In genomic region chr13:58446541-58446940, GRCm38 (mm10) we compare ENCODE assay signal across 23 mouse cellular contexts. TPM values are rescaled to one million over a fixed set of nuclear protein-coding genes. Genes with fewer than 3 reads are reported as not detected.
A peak's percentile ranks its signal among the peaks of the same experiment; 100 is the strongest.
DNase-seq lines count a peak whose midpoint lies in the region; TF ChIP-seq lines count a peak whose summit lies in the region.
"Had no signal": no experiment of that assay in that cellular context is flagged by ENCODE, and none has a peak within 500 bp of the region (broad histone marks: within the 10 kb centered on the region; RNA-seq: fewer than 3 reads in every experiment).

No protein-coding gene starts in this region.

- H3K36me3 ChIP-seq in MEL (ENCODE audit: control insufficient read depth in 1 of 2, insufficient read depth in 2 of 2, low read length in 2 of 2) = no peaks in the 10 kb centered on the region
- no peaks in the 10 kb centered on the region for H3K36me3 ChIP-seq in splenic B cell, adult 2 months (ENCODE audit: control insufficient read depth, insufficient read depth, low read length, poor library complexity, severe bottlenecking)
- H3K36me3 ChIP-seq: embryonic facial prominence, embryonic 13.5 days; embryonic facial prominence, embryonic 15.5 days; forebrain, embryonic 15.5 days; G1E had no signal

- H3K4me3 ChIP-seq in MEL (ENCODE audit: control insufficient read depth in 1 of 2, insufficient read depth in 1 of 2, low read depth in 2 of 2, low read length in 2 of 2) = no peak overlapping the region
- H3K4me3 ChIP-seq: embryonic facial prominence, embryonic 13.5 days; embryonic facial prominence, embryonic 15.5 days; erythroblast, embryonic 14.5 days; forebrain, embryonic 13.5 days; forebrain, embryonic 15.5 days had no signal

- DNase-seq in A20 (ENCODE audit: low read depth, low spot score) (peak; percentile 36), MEL (ENCODE audit: low read depth, low spot score) (peak; percentile 57)
- peak; percentile 50 for DNase-seq in splenic B cell, adult 2 months (ENCODE audit: low read depth, low spot score)
- DNase-seq in gastrocnemius, adult 18-20 months (ENCODE audit: low spot score) = no peak
- no peak for DNase-seq in left cerebral cortex, postnatal 4 days
- DNase-seq: adrenal gland, adult 8-10 months; adrenal gland, postnatal 14 days; adrenal gland, postnatal 36 days; cerebellum, adult 11 months; cerebellum, adult 18-20 months; cerebellum, adult 8-10 months; cerebellum, adult 9-11 months; cerebellum, postnatal 14 days; cerebellum, postnatal 36 days; embryo, embryonic 11 days; forebrain, postnatal 0 days had no signal

- H3K4me1 ChIP-seq in MEL (ENCODE audit: control insufficient read depth in 1 of 2, insufficient read depth in 2 of 2, low read length in 2 of 2) = peaks cover 0 to 5% of the 10 kb centered on the region in 2 experiments; a peak in 1 of 4 replicates

- no peak for TF ChIP-seq CTCF in MEL (IDR thresholded peaks at IDR 0.05 in 2 of 3, conservative IDR thresholded peaks at IDR 0.05 in 1 of 3; ENCODE audit: control insufficient read depth in 1 of 3, insufficient read depth in 1 of 3, low read depth in 2 of 3, low read length in 3 of 3, poor library complexity in 1 of 3, severe bottlenecking in 1 of 3)

- intact Hi-C loops in left cerebral cortex, postnatal 4 days (cut with DNase I) = no loop called here

- no peak for TF ChIP-seq POLR2A in MEL (IDR thresholded peaks at IDR 0.05; ENCODE audit: control insufficient read depth in 1 of 2, insufficient read depth in 1 of 2, low read depth in 1 of 2, low read length in 2 of 2, poor library complexity in 1 of 2)

- H3K9me3 ChIP-seq in MEL (replicated peaks; ENCODE audit: insufficient read depth, low read length) = no peaks in the 10 kb centered on the region
- H3K9me3 ChIP-seq: embryonic facial prominence, embryonic 13.5 days; embryonic facial prominence, embryonic 15.5 days; forebrain, embryonic 13.5 days; forebrain, embryonic 15.5 days; G1E had no signal

- no peak overlapping the region for H3K9ac ChIP-seq in MEL (ENCODE audit: control insufficient read depth, low read depth, low read length, poor library complexity, severe bottlenecking)
- H3K9ac ChIP-seq: embryonic facial prominence, embryonic 13.5 days; embryonic facial prominence, embryonic 15.5 days; forebrain, embryonic 13.5 days; forebrain, embryonic 15.5 days; forebrain, postnatal 0 days had no signal

- peaks cover 4 to 7% of the 10 kb centered on the region in 2 experiments for H3K27me3 ChIP-seq in MEL (ENCODE audit: control insufficient read depth in 1 of 2, insufficient read depth in 2 of 2, low read length in 2 of 2)
- no peaks in the 10 kb centered on the region for H3K27me3 ChIP-seq in splenic B cell, adult 2 months (ENCODE audit: control insufficient read depth, insufficient read depth, low read length, poor library complexity, severe bottlenecking)
- H3K27me3 ChIP-seq: forebrain, embryonic 15.5 days; Patski had no signal

- no peaks in the 10 kb centered on the region for H3K79me2 ChIP-seq in MEL (ENCODE audit: control insufficient read depth, insufficient read depth, low read length, poor library complexity)

- no peak overlapping the region for H3K27ac ChIP-seq in MEL (ENCODE audit: control insufficient read depth, low read depth, low read length)
- H3K27ac ChIP-seq: embryonic facial prominence, embryonic 13.5 days; embryonic facial prominence, embryonic 15.5 days; forebrain, embryonic 13.5 days; forebrain, embryonic 15.5 days had no signal

- no peak for TF ChIP-seq RAD21 in MEL (IDR thresholded peaks at IDR 0.05; ENCODE audit: low read depth, low read length)

- no peak for TF ChIP-seq EP300 in MEL (IDR thresholded peaks at IDR 0.05; ENCODE audit: low read depth in 1 of 2, low read length in 2 of 2)

TF ChIP-seq in MEL, 35 proteins besides CTCF, POLR2A, EP300 and RAD21:
- TF ChIP-seq MYB (IDR thresholded peaks at IDR 0.05; ENCODE audit: low read depth, low read length) = no peak
- no peak for TF ChIP-seq CHD1 (IDR thresholded peaks at IDR 0.05; ENCODE audit: low read depth, low read length)
- 0 out of 2 replicates have a peak, but pooled peaks have one; percentile 21 for TF ChIP-seq MYC (IDR thresholded peaks at IDR 0.05; ENCODE audit: low read depth, low read length)
- TF ChIP-seq MEF2A (IDR thresholded peaks at IDR 0.05; ENCODE audit: extremely low read depth, insufficient replicate concordance, low read depth, low read length, poor library complexity, severe bottlenecking) = no peak
- peak; percentile 18; the same call in 1 of the 2 replicates for TF ChIP-seq MAX (IDR thresholded peaks at IDR 0.05; ENCODE audit: low read length)
- no peak for TF ChIP-seq ZC3H11A (IDR thresholded peaks at IDR 0.05; ENCODE audit: low read depth, low read length)
- no peak for TF ChIP-seq ZMIZ1 (IDR thresholded peaks at IDR 0.05; ENCODE audit: low read depth, low read length)
- TF ChIP-seq TBP (IDR thresholded peaks at IDR 0.05; ENCODE audit: low read depth, low read length) = 0 out of 2 replicates have a peak, but pooled peaks have one; percentile 17
- TF ChIP-seq GABPA (IDR thresholded peaks at IDR 0.05; ENCODE audit: low read depth, low read length) = no peak

RNA-seq across cellular contexts. Expression of gene Hnrnpk, which starts 43.4 kb away (rescaled TPM):
- 542 and 594 TPM in 2 replicates for total RNA-seq in MEL (2012; rRNA removed)
- 1,000 to 10,000 TPM; 1,502 to 1,739 TPM for polyA plus RNA-seq in MEL (2012; ENCODE audit: insufficient read depth in 1 of 2, insufficient read length in 2 of 2, low read depth in 1 of 2, low replicate concordance in 2 of 2, missing spikeins in 1 of 2)
- total RNA-seq in gastrocnemius, adult 18-20 months (2021) = 100 to 1,000 TPM; 255 to 260 TPM
- 100 to 1,000 TPM; 907 to 963 TPM for total RNA-seq in left cerebral cortex, postnatal 4 days (2021)

RNA-seq across cellular contexts. Expression of gene Rmi1, which starts 44.5 kb away (rescaled TPM):
- total RNA-seq in MEL (2012; rRNA removed) = 13.9 and 15.5 TPM in 2 replicates
- 10 to 100 TPM in 1 of 2 experiments, not detected in 1; 21.4 TPM for polyA plus RNA-seq in MEL (2012; ENCODE audit: insufficient read depth in 1 of 2, insufficient read length in 2 of 2, low read depth in 1 of 2, low replicate concordance in 2 of 2, missing spikeins in 1 of 2)
- 1 to 10 TPM; 5.3 to 6.7 TPM for total RNA-seq in gastrocnemius, adult 18-20 months (2021)
- total RNA-seq in left cerebral cortex, postnatal 4 days (2021) = 10 to 100 TPM; 12.1 to 13.8 TPM

Comparison
In these comparisons a context has a peak if more than half of its experiments do, and no peak if none do; other contexts are left out.
1. DNase-seq: peak in A20 (single experiment), MEL (single experiment) and splenic B cell, adult 2 months (single experiment); none in gastrocnemius, adult 18-20 months (single experiment) and left cerebral cortex, postnatal 4 days (single experiment).